Mouse (Mus musculus): ENCODE measurements around the gene Gucy2g.

DNA sequence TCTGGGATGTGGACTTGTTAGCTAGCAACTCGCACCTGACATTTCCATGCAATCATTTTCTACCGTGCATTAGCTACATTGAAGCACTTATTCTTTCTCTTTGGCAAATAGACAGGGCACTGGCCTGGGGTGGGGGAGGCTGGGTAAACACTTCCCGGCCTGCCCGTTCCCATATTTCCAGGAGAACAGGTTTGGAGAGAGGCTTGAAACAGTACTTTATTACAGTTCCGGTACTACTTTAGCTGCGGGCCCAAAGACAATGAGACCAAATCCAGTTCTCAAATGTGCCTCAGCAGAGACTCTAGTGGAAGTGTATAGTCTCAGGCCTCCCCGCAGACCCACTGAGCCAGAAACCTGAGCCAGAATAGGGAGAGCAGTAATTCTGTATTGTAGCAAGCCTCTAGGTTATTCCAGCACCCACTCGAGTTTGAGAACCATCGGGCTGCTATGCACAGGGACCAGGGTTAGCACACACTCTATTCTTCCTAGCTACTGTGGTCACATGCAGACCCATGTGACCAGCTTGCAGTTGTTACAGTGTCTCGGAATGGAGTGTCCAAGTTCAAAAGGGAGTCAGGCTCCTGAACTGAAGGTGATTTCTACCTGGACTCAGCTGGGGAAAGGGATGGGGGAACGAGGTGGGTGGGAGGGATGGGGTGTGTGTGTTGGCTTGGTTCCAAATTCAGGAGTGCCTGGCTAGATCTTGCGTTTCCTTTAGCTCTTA lies 27.3 kb downstream of the Gucy2g start:
- TF ChIP-seq CTCF (IDR thresholded peaks at IDR 0.05; ENCODE audit: insufficient read depth, low read length): no peak
- TF ChIP-seq POLR2A (IDR thresholded peaks at IDR 0.05; ENCODE audit: borderline replicate concordance, extremely low read depth, low read depth, low read length): no peak

Data from lung, adult 2 months (tissue).